Mouse (Mus musculus): ENCODE data around the gene Gm2663.
"Not testable (repeated sequence)": the region's sequence is repeated elsewhere in the genome, so short reads cannot be mapped to it uniquely, and the experiment has no call there.

Gene Gm2663

DNA sequence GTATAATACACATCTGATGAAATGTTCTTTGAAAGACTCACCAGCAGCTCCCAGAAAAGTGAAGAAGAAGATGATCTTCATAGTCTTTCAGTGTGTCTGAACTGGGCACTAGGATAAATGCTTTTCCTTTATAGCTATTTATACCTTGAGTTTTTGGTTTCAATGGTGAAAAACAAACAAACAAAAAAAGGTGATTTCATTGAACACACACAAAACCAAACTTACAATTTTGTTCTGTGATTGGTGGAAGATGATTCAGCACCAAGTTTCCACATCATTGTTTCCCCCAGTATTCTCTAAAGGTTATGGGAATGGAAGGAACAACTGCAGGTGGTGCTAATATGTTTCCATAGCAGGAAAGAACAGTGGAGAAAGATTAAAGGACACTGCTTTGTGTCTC is at the start of gene Gm2663:
Gene Gm2663, minus strand, starts transcription at position 101 of the 400 bp plus-strand sequence.
- not testable (repeated sequence) for DNase-seq (ENCODE audit: low read depth, low spot score)

DNA sequence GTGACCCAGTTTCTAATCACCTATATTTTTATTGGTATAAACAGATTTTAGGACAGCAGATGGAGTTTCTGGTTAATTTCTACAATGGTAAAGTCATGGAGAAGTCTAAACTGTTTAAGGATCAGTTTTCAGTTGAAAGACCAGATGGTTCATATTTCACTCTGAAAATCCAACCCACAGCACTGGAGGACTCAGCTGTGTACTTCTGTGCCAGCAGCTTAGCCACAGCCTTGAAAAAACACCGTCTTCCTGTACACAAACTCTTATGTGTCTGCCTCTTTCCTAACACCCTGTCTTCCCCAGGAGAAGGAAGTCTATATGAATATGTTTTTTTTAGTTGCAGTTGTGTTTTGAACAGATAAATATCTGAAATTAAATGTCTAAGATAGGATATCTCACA is 49.3 kb upstream of the Gm2663 start:
- DNase-seq (ENCODE audit: low read depth, low spot score): no peak

DNA sequence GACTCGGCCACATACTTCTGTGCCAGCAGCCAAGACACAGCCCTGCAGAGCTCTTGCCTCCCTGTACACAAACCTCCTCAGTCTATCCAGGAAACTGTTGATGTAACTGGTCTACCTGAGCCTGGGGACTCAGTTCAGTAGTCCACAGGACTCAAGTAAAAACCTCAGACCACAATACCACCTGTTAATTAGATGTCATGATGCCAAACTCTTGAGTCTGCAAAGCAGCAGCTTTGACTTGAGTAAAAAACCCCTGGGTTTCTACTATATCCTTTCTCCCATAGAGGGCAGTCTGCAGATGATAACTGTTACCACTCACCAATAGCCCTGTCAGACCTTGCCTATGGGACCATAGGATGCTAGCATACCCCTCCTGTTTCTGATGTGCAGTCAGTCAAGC is 48.7 kb upstream of the Gm2663 start:
- DNase-seq (ENCODE audit: low read depth, low spot score): no peak

DNA sequence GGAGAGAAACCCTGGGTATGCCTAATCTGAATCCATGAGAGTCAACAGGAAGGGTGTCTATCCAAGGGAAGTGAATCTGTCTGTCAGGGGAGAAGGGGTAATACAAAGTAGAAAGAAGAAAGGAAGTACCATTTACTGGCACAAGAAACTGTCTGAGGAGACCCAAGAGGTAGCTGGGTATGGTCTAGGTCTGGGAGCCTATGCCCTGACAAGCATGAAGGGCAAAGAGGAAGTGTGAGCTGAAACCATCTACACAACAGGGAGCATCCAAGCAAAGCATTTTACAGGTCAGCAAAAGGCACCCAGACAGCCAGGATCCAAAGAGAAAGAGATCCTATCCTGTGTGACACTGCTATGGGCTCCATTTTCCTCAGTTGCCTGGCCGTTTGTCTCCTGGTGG is 47.9 kb upstream of the Gm2663 start:
- DNase-seq (ENCODE audit: low read depth, low spot score): no peak

DNA sequence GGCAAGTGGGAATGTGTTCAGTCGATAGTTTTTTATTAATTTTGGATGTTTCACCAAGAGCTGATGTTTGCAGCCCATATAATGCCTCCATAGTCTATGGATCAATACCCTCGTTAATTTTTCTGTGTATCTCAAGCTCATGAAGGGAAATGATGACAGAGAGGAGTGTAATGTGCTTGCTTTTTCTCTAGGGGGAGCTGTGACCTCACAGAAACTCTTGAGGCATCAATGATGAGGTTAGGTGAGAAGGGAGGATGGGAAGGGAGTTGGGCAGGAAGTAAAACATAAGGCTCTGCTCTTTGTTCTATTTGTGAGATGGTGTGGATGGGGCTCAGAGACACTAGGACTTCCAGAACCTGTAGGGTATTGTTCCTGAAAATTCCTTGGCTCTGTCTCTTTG is 47.3 kb upstream of the Gm2663 start:
- DNase-seq (ENCODE audit: low read depth, low spot score): no peak

DNA sequence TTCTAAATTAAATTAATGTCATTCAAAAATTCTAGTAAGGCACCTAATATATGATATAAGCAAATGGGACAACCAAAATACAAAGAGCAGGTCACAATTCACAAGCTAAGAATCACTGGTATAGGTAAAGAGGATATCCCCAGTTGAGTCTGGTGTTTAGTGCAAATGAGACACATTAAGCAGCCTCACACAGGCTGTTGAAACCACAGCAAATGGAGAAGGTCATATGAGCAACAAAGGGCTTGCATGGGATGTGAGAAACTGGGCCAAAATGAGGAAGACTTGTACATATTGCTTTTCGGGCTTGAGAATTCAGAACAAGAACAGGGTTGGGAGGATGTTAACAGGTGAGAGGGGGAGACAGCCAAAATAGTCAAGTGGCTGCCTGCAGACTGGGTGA is 45.5 kb upstream of the Gm2663 start:
- no peak for DNase-seq (ENCODE audit: low read depth, low spot score)

DNA sequence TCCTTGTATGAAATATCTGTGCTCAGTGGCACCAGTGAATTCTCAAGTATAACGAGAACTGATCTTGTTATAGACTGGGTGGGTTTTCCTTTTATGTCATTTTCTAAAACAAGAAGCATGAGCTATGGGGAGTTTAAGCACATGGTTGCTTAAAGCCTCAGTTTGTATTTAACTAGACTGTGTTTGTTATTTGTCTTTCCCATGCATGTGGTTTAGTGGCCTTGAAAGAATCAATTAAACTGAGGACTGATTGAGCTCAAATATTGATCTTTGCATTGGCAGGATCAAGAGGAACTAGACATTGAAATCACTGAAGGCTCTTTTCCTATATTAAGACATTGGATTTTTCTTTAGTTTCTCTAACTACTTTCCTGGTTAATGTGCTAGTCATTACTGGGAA is 45.0 kb upstream of the Gm2663 start:
- DNase-seq (ENCODE audit: low read depth, low spot score): no peak

DNA sequence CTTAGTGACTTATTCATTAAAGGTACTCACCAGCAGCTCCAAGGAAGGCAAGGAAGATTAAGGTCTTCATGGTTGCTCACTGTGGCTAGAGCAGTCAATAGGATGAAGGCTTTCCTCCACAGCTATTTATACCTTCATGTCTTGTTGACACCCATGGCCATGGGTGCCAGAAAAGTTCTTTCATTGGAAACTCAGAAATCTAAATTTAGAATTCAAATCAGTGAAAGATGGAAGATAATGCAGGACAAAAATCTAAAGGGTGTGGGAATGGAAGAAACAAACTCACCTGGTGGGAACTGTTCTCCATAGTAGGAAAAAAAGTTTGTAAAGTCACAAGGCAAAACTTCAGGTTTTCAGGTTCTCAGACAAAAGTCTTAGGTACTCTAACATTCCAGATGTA is 36.1 kb upstream of the Gm2663 start, which contains the start of gene 2210010C04Rik:
Gene 2210010C04Rik, minus strand, starts transcription at position 101 of the 400 bp plus-strand sequence.
- no peak for DNase-seq (ENCODE audit: low read depth, low spot score)

DNA sequence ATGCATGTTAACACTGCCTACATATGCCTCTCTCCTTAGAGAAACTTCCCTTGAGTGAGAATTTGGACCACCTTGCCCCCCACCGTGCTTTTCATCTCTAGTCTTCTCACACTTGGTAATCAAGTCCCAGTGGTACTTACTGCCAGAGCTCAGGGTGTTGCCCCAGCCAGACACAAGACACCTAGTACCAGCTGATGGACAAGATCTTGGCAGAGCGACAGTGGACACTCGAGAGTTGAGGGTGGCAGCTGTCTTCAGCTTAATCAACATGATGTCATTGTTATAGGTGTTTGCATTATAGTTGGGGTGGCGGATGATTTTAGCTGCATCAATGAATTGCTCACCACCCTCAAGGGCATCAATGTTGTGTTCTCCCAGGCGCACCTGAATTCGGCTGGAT is 33.5 kb upstream of the Gm2663 start:
- no peak for DNase-seq (ENCODE audit: low read depth, low spot score)

DNA sequence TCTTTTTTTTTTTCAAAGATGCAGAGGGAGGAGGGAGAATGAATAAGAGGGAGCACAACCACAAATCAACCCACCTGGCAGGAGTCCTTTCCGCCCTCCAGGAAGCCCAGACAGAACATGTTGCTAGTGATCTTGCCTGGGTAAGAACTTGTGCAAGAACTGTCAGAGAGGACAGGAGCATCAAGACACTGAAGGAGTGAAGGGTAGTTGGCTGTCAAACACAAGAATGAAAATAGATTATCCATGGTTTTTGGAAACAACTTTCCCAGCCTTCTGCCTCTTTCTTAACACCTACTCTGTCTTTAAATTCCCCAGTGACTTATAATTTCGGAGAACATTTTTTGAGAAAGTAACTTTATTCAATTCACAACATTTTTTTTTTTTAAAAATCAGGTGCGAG is 33.0 kb upstream of the Gm2663 start:
- no peak for DNase-seq (ENCODE audit: low read depth, low spot score)

DNA sequence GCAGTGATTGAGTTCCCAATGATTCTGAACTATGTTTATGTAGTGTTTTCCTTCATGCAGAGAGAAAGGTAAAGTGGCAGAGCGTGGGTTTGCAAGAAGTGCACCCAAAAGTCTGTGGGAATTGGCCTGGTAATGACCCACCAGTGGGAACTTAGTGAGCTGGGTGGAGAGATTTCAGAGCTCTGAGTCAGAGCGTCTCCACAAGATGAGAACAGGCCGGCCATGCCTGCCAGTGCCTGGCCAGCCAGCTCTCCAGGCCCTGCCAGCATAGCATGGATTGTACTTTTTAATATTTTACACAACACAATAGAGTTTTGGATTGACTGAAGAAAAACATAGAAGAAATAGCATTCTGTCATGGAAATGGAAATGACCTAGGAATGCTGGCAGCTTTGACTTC is 31.5 kb upstream of the Gm2663 start:
- no peak for DNase-seq (ENCODE audit: low read depth, low spot score)

DNA sequence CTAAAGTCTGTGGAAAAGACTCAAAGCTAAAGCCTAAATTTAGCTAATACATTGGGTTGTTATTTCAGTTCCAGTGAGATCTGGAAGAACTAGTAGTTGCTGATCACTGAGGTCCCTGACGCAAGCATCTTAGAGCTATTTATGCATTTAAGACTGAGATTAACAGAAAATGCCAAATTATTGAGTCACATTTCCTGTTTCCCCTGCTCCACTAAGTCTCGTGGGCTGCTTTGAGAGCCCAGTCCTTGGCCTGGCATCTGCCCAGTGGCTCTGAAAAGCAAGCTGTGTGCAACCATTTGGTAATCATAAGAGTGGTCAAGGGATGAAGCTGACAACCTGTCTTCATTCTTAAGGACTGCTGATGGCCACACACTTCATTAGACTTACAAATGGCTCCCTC is 27.8 kb upstream of the Gm2663 start:
- DNase-seq (ENCODE audit: low read depth, low spot score): no peak

DNA sequence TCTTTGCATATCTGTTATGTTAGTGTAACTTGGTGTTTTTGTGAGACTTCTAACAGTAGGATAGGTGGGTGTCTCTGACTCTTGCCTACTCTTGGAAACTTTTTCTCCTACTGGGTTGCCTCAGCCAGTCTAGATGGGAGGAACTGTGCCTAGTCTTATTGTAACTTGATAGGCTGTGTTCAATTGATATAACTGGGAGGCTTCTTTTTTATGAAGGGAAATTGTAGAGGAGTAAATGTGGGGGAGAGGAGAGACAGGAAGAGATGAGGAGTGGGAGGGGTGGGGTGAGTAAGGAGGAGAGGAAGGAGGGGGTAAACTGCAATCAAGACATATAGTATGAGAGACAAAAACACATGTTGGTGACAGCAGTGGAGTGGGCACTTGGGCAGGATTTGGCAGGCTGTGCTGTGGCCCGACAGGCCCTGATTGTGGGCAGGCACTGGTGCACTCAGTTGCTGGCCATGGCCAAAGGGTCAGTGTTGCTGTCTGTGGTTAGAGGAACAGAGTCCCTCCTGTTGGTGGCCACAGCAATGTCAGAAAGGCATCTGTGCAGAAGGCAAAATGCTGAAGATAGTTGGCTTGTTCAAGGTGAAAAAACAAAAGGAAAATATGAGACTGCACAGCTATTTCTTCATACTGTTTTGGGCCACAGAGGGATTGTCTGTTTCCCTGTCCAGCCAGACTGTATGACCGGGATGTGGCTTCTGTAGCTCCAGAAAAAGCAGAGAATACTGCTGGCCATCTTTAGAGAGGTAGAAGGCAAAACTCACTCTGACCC is 26.8 kb upstream of the Gm2663 start:
- no peak for DNase-seq (ENCODE audit: low read depth, low spot score)

DNA sequence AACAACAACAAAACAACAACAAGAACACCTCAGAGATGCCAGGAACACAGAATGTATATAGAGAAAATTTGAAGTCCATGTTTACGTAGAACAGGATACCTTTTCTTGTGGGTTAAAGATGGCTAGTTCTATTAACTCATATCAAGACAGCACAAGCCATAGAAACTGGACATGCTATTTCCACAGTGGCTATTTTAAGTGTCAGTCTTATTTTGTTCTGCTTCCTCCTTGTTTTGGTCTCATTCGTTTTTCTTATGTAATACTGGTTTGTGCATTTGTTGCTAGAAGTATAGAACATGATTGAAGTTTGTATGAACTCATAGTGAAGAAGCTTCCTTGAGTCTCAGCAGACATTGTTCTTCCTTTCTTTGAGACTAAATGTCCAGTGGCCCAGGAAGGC is 19.9 kb upstream of the Gm2663 start:
- DNase-seq (ENCODE audit: low read depth, low spot score): no peak

DNA sequence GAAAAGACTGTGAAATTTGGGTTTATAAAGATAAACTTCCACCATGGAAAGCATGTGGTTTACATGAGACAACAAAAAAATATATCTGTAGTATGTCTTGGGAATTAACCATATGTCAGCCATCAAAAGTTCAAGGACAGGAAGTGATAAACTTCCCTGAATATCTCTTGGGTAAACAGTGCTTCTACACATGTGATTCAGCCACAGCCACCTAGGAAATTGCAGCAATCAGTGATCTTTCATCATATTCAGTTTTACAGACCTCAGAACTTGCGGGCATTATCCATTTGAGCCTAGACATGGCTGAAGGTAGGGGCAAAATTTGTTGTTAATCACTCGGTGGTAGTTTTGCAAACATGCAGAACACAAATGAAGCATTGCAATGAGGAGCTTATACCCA is 19.4 kb upstream of the Gm2663 start:
- DNase-seq (ENCODE audit: low read depth, low spot score): no peak

DNA sequence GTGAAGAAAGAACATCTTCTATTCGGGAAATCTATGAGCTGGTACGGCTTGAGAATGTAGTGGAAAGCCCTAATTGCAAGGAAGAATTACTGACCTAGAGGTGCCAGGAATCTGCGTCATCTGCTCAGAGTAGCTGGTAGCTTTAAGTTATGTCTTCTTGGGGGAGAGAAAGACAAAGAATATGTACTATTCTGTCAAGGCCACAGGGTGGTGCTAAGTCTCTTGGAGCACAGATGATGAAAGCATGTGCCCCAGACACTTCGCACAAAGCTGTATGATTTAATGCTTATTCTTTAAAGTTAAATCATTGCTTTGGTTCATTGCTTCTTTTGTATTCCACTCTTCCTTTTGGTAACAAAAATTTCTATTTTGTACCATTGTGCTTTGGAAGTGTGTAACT is 15.8 kb upstream of the Gm2663 start:
- DNase-seq (ENCODE audit: low read depth, low spot score): no peak

DNA sequence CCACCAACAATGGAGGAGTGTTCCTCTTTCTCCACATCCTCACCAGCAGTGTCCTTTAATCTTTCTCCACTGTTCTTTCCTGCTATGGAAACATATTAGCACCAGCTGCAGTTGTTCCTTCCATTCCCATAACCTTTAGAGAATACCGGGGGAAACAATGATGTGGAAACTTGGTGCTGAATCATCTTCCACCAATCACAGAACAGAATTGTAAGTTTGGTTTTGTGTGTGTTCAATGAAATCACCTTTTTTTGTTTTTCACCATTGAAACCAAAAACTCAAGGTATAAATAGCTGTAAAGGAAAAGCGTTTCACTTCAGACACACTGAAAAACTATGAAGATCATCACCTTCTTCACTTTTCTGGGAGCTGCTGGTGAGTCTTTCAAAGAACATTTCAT is 34.8 kb downstream of the Gm2663 start, which contains the start of gene 1810009J06Rik:
Gene 1810009J06Rik, plus strand, starts transcription at position 301 of the 400 bp plus-strand sequence.
- not testable (repeated sequence) for DNase-seq (ENCODE audit: low read depth, low spot score)

DNA sequence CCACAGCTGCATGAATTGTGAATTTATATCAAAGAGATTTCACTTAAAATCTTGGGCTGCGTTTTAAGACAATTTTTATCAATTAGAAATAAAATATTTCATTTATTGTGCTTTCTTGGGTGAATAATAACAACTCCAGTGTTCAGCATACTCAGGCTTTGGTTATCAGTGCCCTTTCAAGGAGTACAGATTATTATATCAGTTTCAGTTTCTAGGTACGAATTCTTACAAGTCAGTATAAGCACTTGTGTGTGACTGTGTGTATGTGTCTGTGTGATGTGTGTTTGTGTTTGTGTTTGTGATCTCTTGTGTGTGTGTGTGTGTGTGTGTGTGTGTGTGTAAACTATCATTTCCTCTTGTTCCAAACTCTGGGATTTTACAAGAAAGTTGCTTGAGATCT is 45.6 kb downstream of the Gm2663 start:
- DNase-seq (ENCODE audit: low read depth, low spot score): no peak

DNA sequence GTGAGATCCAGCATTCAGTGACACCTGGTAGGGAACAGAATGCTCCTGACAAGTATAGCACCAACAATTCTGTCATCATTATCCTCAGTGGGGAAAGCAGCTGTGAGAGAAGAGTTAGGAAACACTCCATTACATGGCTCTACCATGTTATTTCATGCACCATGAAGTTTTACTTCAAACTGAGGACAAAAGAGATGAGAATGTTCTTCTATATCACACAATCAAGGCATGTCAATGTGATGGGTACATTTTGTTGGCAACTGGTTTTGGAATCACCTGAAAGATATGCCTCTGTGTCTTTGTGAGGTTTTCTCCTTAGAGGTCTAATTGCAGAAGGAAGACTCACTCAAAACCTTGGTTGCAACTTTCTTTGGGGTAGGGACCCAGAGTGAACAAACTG is 47.5 kb downstream of the Gm2663 start, which contains the start of gene Gm4744:
Gene Gm4744, minus strand, starts transcription at position 101 of the 400 bp plus-strand sequence.
- no peak for DNase-seq (ENCODE audit: low read depth, low spot score)
